Mouse (Mus musculus) testis, adult 2 months (tissue): ENCODE data around the gene Mep1a.

Source experiments
- CTCF ChIP-seq: fragments of 200-500 bp; IDR thresholded peaks from 2 replicates; pipeline ENCODE4 v1.5.1; 2012; ENCODE audit warnings: low read depth, mild to moderate bottlenecking, inconsistent platforms, low read length, moderate library complexity; ENCODE audit not compliant: control insufficient read depth, insufficient read depth, insufficient replicate concordance
- POLR2A ChIP-seq: fragments of 200-500 bp; IDR thresholded peaks from 2 replicates; pipeline ENCODE4 v1.6.1; 2012; ENCODE audit warnings: low read depth, mild to moderate bottlenecking, inconsistent platforms, low read length, moderate library complexity; ENCODE audit not compliant: control insufficient read depth

DNA sequence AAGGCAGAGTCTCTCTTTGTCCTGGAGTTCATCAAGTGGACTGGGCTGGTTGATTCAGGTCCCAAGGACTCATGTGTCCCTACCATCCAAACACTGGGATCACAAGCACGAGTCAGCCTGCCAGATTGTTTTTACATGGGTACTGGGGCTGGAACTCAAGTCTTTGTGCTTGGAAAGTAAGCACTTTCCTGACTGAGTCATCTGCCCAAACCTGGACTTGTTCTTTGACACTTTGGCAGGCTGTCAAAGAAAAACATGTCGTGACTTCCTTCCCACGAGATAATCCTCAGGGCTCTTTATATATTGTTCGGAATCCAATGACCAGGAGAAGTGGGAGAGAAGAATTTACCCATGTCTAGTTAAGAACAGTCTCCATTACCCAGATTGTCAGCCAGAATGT, 5.1 kb downstream of the Mep1a start:
- TF ChIP-seq CTCF (no peak), POLR2A (no peak)
